Mouse (Mus musculus) lung, postnatal 0 days (tissue): ENCODE results near the gene Med16.

Experiments
- CTCF ChIP-seq: IDR thresholded peaks from 2 replicates; pipeline ENCODE4 v1.5.1; 2016; ENCODE audit warnings: antibody characterized with exemption, mild to moderate bottlenecking
- EP300 ChIP-seq: IDR thresholded peaks from 2 replicates; pipeline ENCODE4 v1.6.1; 2016; ENCODE audit warnings: antibody characterized with exemption, mild to moderate bottlenecking, control low read depth

DNA sequence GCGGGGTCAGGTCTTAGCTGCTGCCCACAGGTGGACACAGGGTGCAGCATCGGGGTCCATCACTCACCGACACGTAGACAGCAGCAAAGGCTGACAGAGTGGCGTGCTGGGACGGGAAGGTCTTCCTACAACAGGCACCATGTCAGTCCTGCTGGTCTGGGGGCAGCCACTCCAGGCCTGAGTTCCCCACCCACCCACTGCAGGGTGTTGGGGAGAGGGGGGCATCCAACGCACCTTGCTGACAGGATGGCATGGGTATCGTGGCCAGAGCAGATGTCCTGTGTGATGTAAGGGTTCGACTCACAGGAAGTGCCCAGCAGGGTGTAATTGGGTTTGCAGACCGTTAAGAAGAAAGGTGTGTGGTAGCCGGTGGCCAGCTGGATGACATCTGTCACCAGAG is 42.1 kb downstream of the Med16 start:
- TF ChIP-seq CTCF (no peak), EP300 (no peak)
